Mouse (Mus musculus) spleen, embryonic (tissue): Measurements from ENCODE around the gene Foxa3.

Experiments
- CTCF ChIA-PET: fragments of 350-600 bp; sonication (Branson Sonifier 250); formaldehyde crosslinking; loops from one replicate; lab custom pipeline; 2022; lab: Charles Lee

The Foxa3 gene

GRCm38 (mm10) chr7:19029084-19029653 lies 5.8 kb upstream of the Foxa3 start:
- CTCF ChIA-PET, result interaction anchor here (0.6 kb wide), 1 partner anchor 23 kb away, joined by 4 read pairs; no protein-coding TSS in a partner anchor

GRCm38 (mm10) chr7:19028067-19028466 lies 4.7 kb upstream of the Foxa3 start:
- CTCF ChIA-PET, result no interaction called here

GRCm38 (mm10) chr7:19024581-19025255 lies 1.4 kb upstream of the Foxa3 start:
- CTCF ChIA-PET, result interaction anchor here (0.5 kb wide), 1 partner anchor 22 kb away, joined by 14 read pairs; no protein-coding TSS in a partner anchor

- CTCF ChIA-PET, result interaction anchor here (1.7 kb wide), 1 partner anchor 18 kb away, joined by 6 read pairs; no protein-coding TSS in a partner anchor
Measured at GRCm38 (mm10) chr7:19024096-19024506, 763 bp upstream of the Foxa3 start, which contains the start of gene Sympk. Gene Sympk (plus strand): TSS chr7:19024377.

- CTCF ChIA-PET, result interaction anchor here (0.6 to 1.7 kb wide), 4 partner anchors 16 to 620 kb away, joined by 3 to 6 read pairs (median 4); no protein-coding TSS in a partner anchor
Measured at GRCm38 (mm10) chr7:19022189-19022958, 964 bp downstream of the Foxa3 start.

- CTCF ChIA-PET, result no interaction called here
Measured at GRCm38 (mm10) chr7:19021048-19021447, 2.3 kb downstream of the Foxa3 start.

- CTCF ChIA-PET, result no interaction called here
Measured at GRCm38 (mm10) chr7:19017909-19018308, 5.4 kb downstream of the Foxa3 start.

GRCm38 (mm10) chr7:19016042-19016441 lies 7.3 kb downstream of the Foxa3 start:
- CTCF ChIA-PET, result interaction anchor here (0.7 kb wide), 1 partner anchor 23 kb away, joined by 9 read pairs; no protein-coding TSS in a partner anchor

GRCm38 (mm10) chr7:19014452-19014851 lies 8.9 kb downstream of the Foxa3 start:
- CTCF ChIA-PET, result no interaction called here

GRCm38 (mm10) chr7:19012882-19013281 lies 10.5 kb downstream of the Foxa3 start:
- CTCF ChIA-PET, result no interaction called here

- CTCF ChIA-PET, result no interaction called here
Measured at GRCm38 (mm10) chr7:19012025-19012621, 11.2 kb downstream of the Foxa3 start.

GRCm38 (mm10) chr7:19010581-19010980 lies 12.8 kb downstream of the Foxa3 start:
- CTCF ChIA-PET, result no interaction called here

- CTCF ChIA-PET, result interaction anchor here (2.2 kb wide), 1 partner anchor 16 kb away, joined by 6 read pairs; the partner anchor contains the start of gene Foxa3
Measured at GRCm38 (mm10) chr7:19007026-19007977, 16.0 kb downstream of the Foxa3 start.

- CTCF ChIA-PET, result interaction anchor here (0.7 to 2.2 kb wide), 2 partner anchors 17 to 23 kb away, joined by 4 to 6 read pairs; partner anchors contain the start of gene Foxa3
Measured at GRCm38 (mm10) chr7:19006476-19006875, 16.9 kb downstream of the Foxa3 start.

- CTCF ChIA-PET, result interaction anchor here (2.2 kb wide), 1 partner anchor 18 kb away, joined by 6 read pairs; the partner anchor contains the start of gene Foxa3
Measured at GRCm38 (mm10) chr7:19005417-19006121, 17.8 kb downstream of the Foxa3 start.

- CTCF ChIA-PET, result no interaction called here
Measured at GRCm38 (mm10) chr7:19004631-19005079, 18.7 kb downstream of the Foxa3 start.

- CTCF ChIA-PET, result no interaction called here
Measured at GRCm38 (mm10) chr7:19003902-19004630, 19.3 kb downstream of the Foxa3 start, which contains the start of gene Irf2bp1. Gene Irf2bp1 (plus strand): TSS chr7:19004044.

GRCm38 (mm10) chr7:19002848-19003498 lies 20.4 kb downstream of the Foxa3 start:
- CTCF ChIA-PET, result interaction anchor here (0.8 kb wide), 1 partner anchor 22 kb away, joined by 14 read pairs; no protein-coding TSS in a partner anchor
